Mouse (Mus musculus): Measurements from ENCODE around the gene Lrrc1.

DNA sequence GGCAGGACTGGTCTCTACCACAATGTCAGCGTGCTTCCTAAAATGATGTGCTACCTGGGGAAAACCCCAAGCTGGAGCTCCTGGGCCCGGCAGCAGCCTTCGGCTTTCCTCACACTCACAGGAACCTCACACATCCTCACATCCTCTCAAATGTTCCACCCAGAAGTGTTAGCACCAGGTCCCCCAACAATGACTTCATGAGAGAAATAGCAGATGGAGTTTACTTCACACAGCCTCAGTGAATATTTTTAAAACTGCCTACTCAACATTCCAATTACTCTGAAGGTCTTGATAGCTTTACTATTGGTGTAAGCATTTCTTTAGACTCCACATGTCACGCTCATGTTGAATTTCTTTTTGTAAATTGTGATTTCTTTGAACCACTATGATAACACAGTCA, 27.2 kb upstream of the Lrrc1 start:
- TF ChIP-seq CHD2 (IDR thresholded peaks at IDR 0.05; ENCODE audit: low read length), result no peak
- no peak for TF ChIP-seq GATA1 (IDR thresholded peaks at IDR 0.05; ENCODE audit: low read depth, low read length)

Data from MEL (cell line).